Mouse (Mus musculus) MEL (cell line): ENCODE measurements at regions not wholly inside any gene's neighbourhood (a gene's known extent, or its start where the extent isn't known, plus 50 kb on each side); places are given as distances from the start of the nearest gene placed in this dataset.

Source experiments
- CTCF ChIP-seq, 3 experiments: IDR thresholded peaks in 2 of 3; conservative IDR thresholded peaks in 1 of 3; 2 replicates each; pipeline ENCODE4 v1.5.1; 2011 to 2012; ENCODE audit warnings: low read length in 3 of 3, low read depth in 2 of 3, mild to moderate bottlenecking in 2 of 3, improper control_type of control experiment in 1 of 3, inconsistent platforms in 1 of 3, mixed read lengths in 1 of 3, moderate library complexity in 1 of 3; ENCODE audit not compliant: control insufficient read depth in 1 of 3, insufficient read depth in 1 of 3, poor library complexity in 1 of 3, severe bottlenecking in 1 of 3
- KAT2A ChIP-seq: conservative IDR thresholded peaks from 2 replicates; pipeline ENCODE4 v1.6.1; 2012; ENCODE audit warnings: low read depth, low read length, improper control_type of control experiment, inconsistent platforms
- MAX ChIP-seq: IDR thresholded peaks from 2 replicates; pipeline ENCODE4 v1.6.1; 2011; ENCODE audit warnings: low read length, improper control_type of control experiment
- NRF1 ChIP-seq: IDR thresholded peaks from 2 replicates; pipeline ENCODE4 v1.6.1; 2014; ENCODE audit warnings: low read depth, mild to moderate bottlenecking, inconsistent platforms, low read length, improper control_type of control experiment, moderate library complexity; ENCODE audit not compliant: poor library complexity, insufficient read depth, severe bottlenecking
- POLR2A ChIP-seq, 2 experiments: IDR thresholded peaks; 2 replicates each; pipeline ENCODE4 v1.6.1; 2011 to 2012; ENCODE audit warnings: low read length in 2 of 2, mild to moderate bottlenecking in 2 of 2, control low read depth in 1 of 2, improper control_type of control experiment in 1 of 2, low read depth in 1 of 2, moderate library complexity in 1 of 2; ENCODE audit not compliant: control insufficient read depth in 1 of 2, insufficient read depth in 1 of 2, poor library complexity in 1 of 2
- POLR2AphosphoS5 ChIP-seq: IDR thresholded peaks from 2 replicates; pipeline ENCODE4 v1.6.1; 2012; ENCODE audit warnings: low read depth, borderline replicate concordance, mild to moderate bottlenecking, inconsistent platforms, low read length, moderate library complexity, mixed read lengths
- RCOR1 ChIP-seq: IDR thresholded peaks from 2 replicates; pipeline ENCODE4 v1.6.1; 2012; ENCODE audit warnings: low read depth, mild to moderate bottlenecking, inconsistent platforms, low read length, improper control_type of control experiment
- SIN3A ChIP-seq: IDR thresholded peaks from 2 replicates; pipeline ENCODE4 v1.6.1; 2012; ENCODE audit warnings: low read length, improper control_type of control experiment, inconsistent platforms
- TBP ChIP-seq: IDR thresholded peaks from 2 replicates; pipeline ENCODE4 v1.8.0; 2011; ENCODE audit warnings: low read depth, low read length, improper control_type of control experiment
- TCF12 ChIP-seq: IDR thresholded peaks from 2 replicates; pipeline ENCODE4 v1.6.1; 2014; ENCODE audit warnings: low read depth, mild to moderate bottlenecking, inconsistent platforms, low read length, improper control_type of control experiment, moderate library complexity
- USF1 ChIP-seq: IDR thresholded peaks from 2 replicates; pipeline ENCODE4 v1.6.1; 2014; ENCODE audit warnings: low read depth, mild to moderate bottlenecking, inconsistent platforms, low read length, improper control_type of control experiment, moderate library complexity
- ZKSCAN1 ChIP-seq: IDR thresholded peaks from 2 replicates; pipeline ENCODE4 v1.6.1; 2012; ENCODE audit warnings: low read depth, mild to moderate bottlenecking, inconsistent platforms, low read length, improper control_type of control experiment, moderate library complexity

GRCm38 (mm10) chr17:4890131-4890530 is 104.0 kb upstream of the Arid1b start:
- TF ChIP-seq CTCF (IDR thresholded peaks at IDR 0.05 in 2 of 3, conservative IDR thresholded peaks at IDR 0.05 in 1 of 3; ENCODE audit: control insufficient read depth in 1 of 3, insufficient read depth in 1 of 3, low read depth in 2 of 3, low read length in 3 of 3, poor library complexity in 1 of 3, severe bottlenecking in 1 of 3), result no peak
- no peak for TF ChIP-seq POLR2AphosphoS5
- no peak for TF ChIP-seq TCF12
- TF ChIP-seq SIN3A, result no peak
- TF ChIP-seq ZKSCAN1, result no peak
- no peak for TF ChIP-seq TBP
- no peak for TF ChIP-seq KAT2A
- TF ChIP-seq POLR2A (IDR thresholded peaks at IDR 0.05; ENCODE audit: control insufficient read depth in 1 of 2, insufficient read depth in 1 of 2, low read depth in 1 of 2, low read length in 2 of 2, poor library complexity in 1 of 2), result no peak
- no peak for TF ChIP-seq RCOR1
- no peak for TF ChIP-seq NRF1
- no peak for TF ChIP-seq USF1
- no peak for TF ChIP-seq MAX
